In the genomic region with DNA sequence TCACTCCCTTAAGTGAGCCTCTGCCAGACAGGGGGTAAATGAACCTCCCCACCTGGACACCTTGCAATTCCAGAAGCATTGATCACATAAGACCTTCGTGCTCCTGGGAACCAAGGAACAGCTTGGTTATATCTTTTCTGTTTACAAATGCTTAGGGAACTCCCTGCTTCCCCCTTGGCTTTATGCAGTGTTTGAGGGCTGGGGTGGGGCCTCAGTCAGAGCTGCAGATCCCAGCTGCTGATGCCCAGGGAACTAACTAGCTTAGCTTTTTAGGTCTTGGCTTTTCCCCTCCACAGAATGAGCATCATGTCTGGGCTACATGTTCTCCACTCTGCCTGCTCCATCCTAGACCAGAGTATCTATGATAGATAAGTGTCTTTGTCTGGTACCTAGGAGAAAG, we compare ENCODE assay signal across 16 mouse cellular contexts.
"Had no signal": no experiment of that assay in that cellular context is flagged by ENCODE, and none has a peak within 500 bp of the region (broad histone marks: within the 10 kb centered on the region; RNA-seq: fewer than 3 reads in every experiment).

No protein-coding gene starts in this region.

- H3K27ac ChIP-seq: kidney, embryonic 15.5 days; layer of hippocampus, adult 2 months; limb, embryonic 10.5 days; limb, embryonic 13.5 days; liver, embryonic 12.5 days; liver, embryonic 15.5 days; macrophage had no signal

- H3K9me3 ChIP-seq: kidney, embryonic 15.5 days; limb, embryonic 10.5 days; limb, embryonic 13.5 days; liver, embryonic 12.5 days; liver, embryonic 15.5 days had no signal

- H3K4me2 ChIP-seq: kidney, embryonic 15.5 days; limb, embryonic 13.5 days; liver, embryonic 12.5 days; liver, embryonic 15.5 days had no signal

- ATAC-seq: inflammation-experienced regulatory T-cells, adult 6 months; intestine, embryonic 16.5 days; liver, embryonic 12.5 days; lung, postnatal 0 days had no signal

- H3K4me3 ChIP-seq: kidney, embryonic 15.5 days; layer of hippocampus, adult 2 months; limb, embryonic 10.5 days; limb, embryonic 13.5 days; liver, embryonic 12.5 days; liver, embryonic 15.5 days had no signal

- H3K27me3 ChIP-seq: kidney, embryonic 15.5 days; limb, embryonic 13.5 days; liver, embryonic 12.5 days; liver, embryonic 15.5 days had no signal

- H3K9ac ChIP-seq: kidney, embryonic 15.5 days; limb, embryonic 13.5 days; liver, embryonic 12.5 days; liver, embryonic 15.5 days had no signal

- H3K4me1 ChIP-seq: liver, embryonic 12.5 days; liver, embryonic 15.5 days had no signal

- DNase-seq: kidney, adult 8-10 months; kidney, postnatal 14 days; layer of hippocampus, adult 9-11 months; liver; lung, adult 18-20 months; thymus, postnatal 25 days had no signal

- H3K36me3 ChIP-seq: kidney, embryonic 15.5 days; limb, embryonic 10.5 days; limb, embryonic 13.5 days; liver, embryonic 12.5 days; liver, embryonic 15.5 days had no signal
